Mouse (Mus musculus) urinary bladder, postnatal 36 days (tissue): ENCODE measurements around the gene Trpv2.
"Not testable (repeated sequence)": the region's sequence is repeated elsewhere in the genome, so short reads cannot be mapped to it uniquely, and the experiment has no call there.

Source experiments
- DNase-seq, 2 experiments: peaks; one replicate each; pipeline ENCODE4 v3.0.0; 2022; ENCODE audit warnings: low spot score in 2 of 2, mixed read lengths in 1 of 2

Gene Trpv2

GRCm38 (mm10) chr11:62647661-62648590 lies 73.6 kb downstream of the Trpv2 start, which contains the start of gene Lrrc75a:
Gene Lrrc75a, minus strand, starts transcription at chr11:62648523.
- no peak for DNase-seq

GRCm38 (mm10) chr11:62648591-62649391 lies 74.5 kb downstream of the Trpv2 start, which contains the start of gene Mmgt2:
Gene Mmgt2, plus strand, starts transcription at chr11:62648664.
- DNase-seq = peak; percentile 93 to 95

GRCm38 (mm10) chr11:62649803-62650202 lies 75.5 kb downstream of the Trpv2 start:
- not testable (repeated sequence) for DNase-seq
